In the genomic region with DNA sequence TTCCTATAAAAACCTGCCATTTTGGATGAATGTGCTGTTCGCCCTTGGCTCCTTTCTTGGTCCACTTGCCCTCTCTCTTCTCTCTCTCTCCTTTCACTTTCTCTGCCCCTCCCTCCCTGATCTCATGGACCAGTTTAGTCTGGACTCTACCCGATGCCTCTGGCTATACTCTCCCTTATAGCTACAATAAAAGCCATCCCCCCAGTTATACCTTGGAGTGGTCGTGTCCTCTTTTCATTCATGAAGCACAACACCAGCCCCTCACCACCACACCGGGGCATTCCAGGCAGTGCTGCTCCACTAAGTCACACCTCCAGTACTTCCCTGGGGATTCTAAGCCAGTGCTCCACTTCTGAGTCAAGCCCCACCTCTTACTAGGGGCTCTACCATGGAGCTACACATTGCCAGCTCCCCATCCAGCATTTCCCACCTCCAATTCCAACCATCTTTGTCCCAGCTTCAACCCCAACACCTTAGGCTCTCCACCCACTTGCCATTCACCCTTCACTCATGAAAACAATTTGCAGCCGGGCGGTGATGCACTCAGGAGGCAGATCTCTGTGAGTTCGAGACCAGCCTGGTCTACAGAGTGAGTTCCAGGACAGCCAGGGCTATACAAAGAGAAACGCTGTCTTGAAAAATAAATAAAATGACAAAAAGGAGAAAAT, we compare ENCODE assay signal across 10 mouse cellular contexts. TPM values are rescaled to one million over a fixed set of nuclear protein-coding genes. Genes with fewer than 3 reads are reported as not detected.
DNase-seq lines count a peak whose midpoint lies in the region; ATAC-seq lines count a peak whose summit lies in the region.
"Had no signal": no experiment of that assay in that cellular context is flagged by ENCODE, and none has a peak within 500 bp of the region (broad histone marks: within the 10 kb centered on the region; RNA-seq: fewer than 3 reads in every experiment).

No protein-coding gene starts in this region.

- H3K4me1 ChIP-seq in heart, embryonic 14.5 days (ENCODE audit: control insufficient read depth in 2 of 2, insufficient read depth in 2 of 2, low read length in 2 of 2), result peaks cover 16 to 25% of the 10 kb centered on the region in 2 experiments
- peaks cover 28% of the 10 kb centered on the region for H3K4me1 ChIP-seq in hindbrain, embryonic 13.5 days (replicated peaks)
- peaks cover 33% of the 10 kb centered on the region for H3K4me1 ChIP-seq in midbrain, embryonic 12.5 days

- H3K4me2 ChIP-seq in heart, embryonic 14.5 days (ENCODE audit: low read length), result peak overlapping the region; percentile 72
- H3K4me2 ChIP-seq in hindbrain, embryonic 13.5 days, result peak overlapping the region; percentile 84
- peak overlapping the region; percentile 77 for H3K4me2 ChIP-seq in midbrain, embryonic 12.5 days (replicated peaks)

- H3K36me3 ChIP-seq in heart, embryonic 14.5 days (ENCODE audit: control insufficient read depth, insufficient read depth, low read length), result no peaks in the 10 kb centered on the region
- no peaks in the 10 kb centered on the region for H3K36me3 ChIP-seq in hindbrain, embryonic 13.5 days
- H3K36me3 ChIP-seq in midbrain, embryonic 12.5 days, result no peaks in the 10 kb centered on the region

- peak overlapping the region; percentile 62 for H3K9ac ChIP-seq in heart, embryonic 14.5 days (ENCODE audit: low read length)
- 0 out of 2 replicates have a peak overlapping the region, but pooled peaks have one; percentile 65 for H3K9ac ChIP-seq in hindbrain, embryonic 13.5 days
- H3K9ac ChIP-seq in midbrain, embryonic 12.5 days (replicated peaks), result no peak overlapping the region

- no peak for ATAC-seq in heart, embryonic 14.5 days (ENCODE audit: insufficient number of reproducible peaks, insufficient read depth, low FRiP score, low read depth)
- ATAC-seq in hindbrain, embryonic 13.5 days (ENCODE audit: low FRiP score), result no peak
- no peak for ATAC-seq in midbrain, embryonic 12.5 days (ENCODE audit: low FRiP score, low read depth)

- H3K27me3 ChIP-seq in heart, embryonic 14.5 days (ENCODE audit: control insufficient read depth, insufficient read depth, low read length), result no peaks in the 10 kb centered on the region
- H3K27me3 ChIP-seq in hindbrain, embryonic 13.5 days, result peaks cover 8% of the 10 kb centered on the region; the same call in 1 of the 2 replicates
- H3K27me3 ChIP-seq in midbrain, embryonic 12.5 days, result peaks cover 3% of the 10 kb centered on the region

- peak overlapping the region; percentile 66 to 84; a peak in 3 of 4 replicates for H3K27ac ChIP-seq in heart, embryonic 14.5 days (replicated peaks in 1 of 2; ENCODE audit: control insufficient read depth in 1 of 2, insufficient read depth in 1 of 2, low read depth in 2 of 2, low read length in 2 of 2)
- H3K27ac ChIP-seq in hindbrain, embryonic 13.5 days, result peak overlapping the region; percentile 76; the same call in 1 of the 2 replicates
- H3K27ac ChIP-seq in midbrain, embryonic 12.5 days (replicated peaks), result no peak overlapping the region

- no peaks in the 10 kb centered on the region for H3K9me3 ChIP-seq in heart, embryonic 14.5 days (ENCODE audit: control insufficient read depth, low read length)
- H3K9me3 ChIP-seq in hindbrain, embryonic 13.5 days, result no peaks in the 10 kb centered on the region
- H3K9me3 ChIP-seq in midbrain, embryonic 12.5 days, result no peaks in the 10 kb centered on the region
- H3K9me3 ChIP-seq: G1E had no signal

- intact Hi-C loops in gastrocnemius, postnatal 36 days (cut with DNase I), result no loop called here

- peak overlapping the region in 1 of 2 experiments; percentile 41; a peak in 1 of 4 replicates for H3K4me3 ChIP-seq in heart, embryonic 14.5 days (ENCODE audit: control insufficient read depth in 1 of 2, insufficient read depth in 1 of 2, low read depth in 1 of 2, low read length in 2 of 2)
- H3K4me3 ChIP-seq in hindbrain, embryonic 13.5 days, result no peak overlapping the region
- H3K4me3 ChIP-seq in midbrain, embryonic 12.5 days, result no peak overlapping the region

- DNase-seq in heart, adult 18-20 months, result no peak
- peak; percentile 58 for DNase-seq in ZHBTc4 (ENCODE audit: low read depth, low spot score)
- no peak for DNase-seq in spleen, adult 18-20 months
- no peak for DNase-seq in gastrocnemius, postnatal 36 days
- DNase-seq in ovary, postnatal 36 days (ENCODE audit: low spot score), result no peak

- WGBS in heart, embryonic 14.5 days, result 61% methylated on average over 8 of the region's 8 CpGs
- WGBS in hindbrain, embryonic 13.5 days, result 74% methylated on average over 8 of the region's 8 CpGs
- 80% methylated on average over 8 of the region's 8 CpGs for WGBS in midbrain, embryonic 12.5 days

RNA-seq across cellular contexts. Expression of a gene that starts 2.7 kb away (rescaled TPM):
- 66.0 and 72.0 TPM in 2 replicates for polyA plus RNA-seq in heart, embryonic 14.5 days (2014; fragmentation: Nextera tagmentation; extraction: Ambion mirVana)
- total RNA-seq in heart, adult 18-20 months (2021), result 100 to 1,000 TPM; 225 to 264 TPM
- polyA plus RNA-seq in hindbrain, embryonic 13.5 days (2015; fragmentation: Nextera tagmentation; extraction: Ambion mirVana), result 19.8 and 20.8 TPM in 2 replicates
- 23.2 and 23.8 TPM in 2 replicates for polyA plus RNA-seq in midbrain, embryonic 12.5 days (2016; fragmentation: Nextera tagmentation; extraction: Ambion mirVana)
- 10 to 100 TPM; 55.7 to 86.8 TPM for total RNA-seq in gastrocnemius, postnatal 36 days (2021)

RNA-seq across cellular contexts. Expression of a gene that starts 12.6 kb away (rescaled TPM):
- 0.20 and 0.26 TPM in 2 replicates for polyA plus RNA-seq in heart, embryonic 14.5 days (2014; fragmentation: Nextera tagmentation; extraction: Ambion mirVana)
- total RNA-seq in heart, adult 18-20 months (2021), result under 1 TPM in 1 of 2 experiments, not detected in 1; 0.41 TPM
- 0.25 and 0.45 TPM in 2 replicates for polyA plus RNA-seq in hindbrain, embryonic 13.5 days (2015; fragmentation: Nextera tagmentation; extraction: Ambion mirVana)
- polyA plus RNA-seq in midbrain, embryonic 12.5 days (2016; fragmentation: Nextera tagmentation; extraction: Ambion mirVana), result 0.78 TPM in 1 of 2 replicates, not detected in the other
- 1 to 10 TPM; 1.9 to 2.8 TPM for total RNA-seq in gastrocnemius, postnatal 36 days (2021)

RNA-seq across cellular contexts. Expression of a gene that starts 41.1 kb away (rescaled TPM):
- 0.80 and 1.2 TPM in 2 replicates for polyA plus RNA-seq in heart, embryonic 14.5 days (2014; fragmentation: Nextera tagmentation; extraction: Ambion mirVana)
- total RNA-seq in heart, adult 18-20 months (2021), result 1 to 10 TPM; 2.0 to 2.5 TPM
- polyA plus RNA-seq in hindbrain, embryonic 13.5 days (2015; fragmentation: Nextera tagmentation; extraction: Ambion mirVana), result 2.4 and 4.3 TPM in 2 replicates
- 0.70 and 0.96 TPM in 2 replicates for polyA plus RNA-seq in midbrain, embryonic 12.5 days (2016; fragmentation: Nextera tagmentation; extraction: Ambion mirVana)
- 1 to 10 TPM; 3.0 to 4.8 TPM for total RNA-seq in gastrocnemius, postnatal 36 days (2021)

RNA-seq across cellular contexts. Expression of a gene that starts 41.2 kb away (rescaled TPM):
- polyA plus RNA-seq in heart, embryonic 14.5 days (2014; fragmentation: Nextera tagmentation; extraction: Ambion mirVana), result 20.5 and 23.3 TPM in 2 replicates
- total RNA-seq in heart, adult 18-20 months (2021), result 10 to 100 TPM; 31.6 to 33.7 TPM
- 13.9 and 14.3 TPM in 2 replicates for polyA plus RNA-seq in hindbrain, embryonic 13.5 days (2015; fragmentation: Nextera tagmentation; extraction: Ambion mirVana)
- polyA plus RNA-seq in midbrain, embryonic 12.5 days (2016; fragmentation: Nextera tagmentation; extraction: Ambion mirVana), result 15.4 and 18.5 TPM in 2 replicates
- 10 to 100 TPM; 22.9 to 25.3 TPM for total RNA-seq in gastrocnemius, postnatal 36 days (2021)

RNA-seq across cellular contexts. Expression of a gene that starts 48.0 kb away (rescaled TPM):
- not detected in 2 replicates for polyA plus RNA-seq in heart, embryonic 14.5 days (2014; fragmentation: Nextera tagmentation; extraction: Ambion mirVana)
- total RNA-seq in heart, adult 18-20 months (2021), result not detected
- polyA plus RNA-seq in hindbrain, embryonic 13.5 days (2015; fragmentation: Nextera tagmentation; extraction: Ambion mirVana), result not detected in 2 replicates
- polyA plus RNA-seq in midbrain, embryonic 12.5 days (2016; fragmentation: Nextera tagmentation; extraction: Ambion mirVana), result not detected in 2 replicates
- total RNA-seq in gastrocnemius, postnatal 36 days (2021), result not detected
- total RNA-seq: left cerebral cortex, postnatal 25 days had no signal
- polyA plus RNA-seq: G1E had no signal
